Mouse (Mus musculus): ENCODE data around the gene Vkorc1.

DNA sequence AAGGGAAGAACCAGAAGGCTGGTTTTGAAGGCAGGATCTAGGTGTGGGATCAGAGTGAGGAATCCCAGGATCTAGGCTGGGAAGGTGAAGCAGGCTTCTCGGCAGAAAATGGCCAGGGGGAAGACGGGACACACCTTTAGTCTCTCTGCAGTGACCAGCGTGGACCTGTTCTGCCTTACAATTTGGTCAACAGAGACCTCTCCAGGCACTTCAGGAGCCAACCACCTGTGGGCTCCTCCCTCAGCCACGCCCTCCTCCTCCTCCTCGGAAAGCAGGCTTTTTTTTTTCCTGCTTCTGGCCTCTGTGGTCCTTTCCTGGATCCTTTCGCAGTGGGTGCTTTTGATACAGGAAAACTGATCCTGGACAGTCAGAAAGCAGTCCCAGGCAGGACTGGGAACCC lies 34.5 kb upstream of the Vkorc1 start, which contains the start of gene Prss8:
- TF ChIP-seq CTCF (IDR thresholded peaks at IDR 0.05; ENCODE audit: low read depth) (no peak), EP300 (optimal IDR thresholded peaks at IDR 0.05) (no peak)

Data from stomach, postnatal 0 days (tissue).